Mouse (Mus musculus) lung, adult 2 months (tissue): ENCODE data around the gene Ttll1. TPM values are rescaled to one million over a fixed set of nuclear protein-coding genes. Genes with fewer than 3 reads are reported as not detected.

ENCODE experiments used
- DNase-seq: peaks from one replicate; pipeline ENCODE4 v3.0.0; 2022
- H3K4me1 ChIP-seq: fragments of 200-500 bp; 2 replicates; pipeline ENCODE4 v1.6.1; 2011; ENCODE audit warnings: low read length; ENCODE audit not compliant: control insufficient read depth, insufficient read depth
- H3K4me3 ChIP-seq: fragments of 200-500 bp; replicated peaks from 2 replicates; pipeline ENCODE3; 2011; ENCODE audit warnings: low read depth, mild to moderate bottlenecking, control low read depth, low read length; ENCODE audit errors: extremely low read depth
- CTCF ChIP-seq: fragments of 200-500 bp; IDR thresholded peaks from 2 replicates; pipeline ENCODE4 v1.5.1; 2011; ENCODE audit warnings: mild to moderate bottlenecking, low read length, control low read depth; ENCODE audit not compliant: insufficient read depth
- POLR2A ChIP-seq: fragments of 200-500 bp; IDR thresholded peaks from 2 replicates; pipeline ENCODE4 v1.6.1; 2011; ENCODE audit warnings: low read depth, mild to moderate bottlenecking, control low read depth, low read length, borderline replicate concordance; ENCODE audit errors: extremely low read depth
- WGBS: fragments of 180-500 bp; shearing (Covaris S2); methylation state at CpG from one replicate; pipeline ENCODE4 v1.1.7; 2018; 5-methylcytosine and 5-hydroxymethylcytosine counted together
- polyA plus RNA-seq: library from polyadenylated mRNA; depleted of rRNA; stranded (reverse); fragments of >200 nt; gene quantifications from 2 replicates; pipeline ENCODE4 v1.2.3, GENCODE M21; 2012; rRNA removed

Ttll1 gene
- 9.0 and 12.6 TPM in 2 replicates for polyA plus RNA-seq

DNA sequence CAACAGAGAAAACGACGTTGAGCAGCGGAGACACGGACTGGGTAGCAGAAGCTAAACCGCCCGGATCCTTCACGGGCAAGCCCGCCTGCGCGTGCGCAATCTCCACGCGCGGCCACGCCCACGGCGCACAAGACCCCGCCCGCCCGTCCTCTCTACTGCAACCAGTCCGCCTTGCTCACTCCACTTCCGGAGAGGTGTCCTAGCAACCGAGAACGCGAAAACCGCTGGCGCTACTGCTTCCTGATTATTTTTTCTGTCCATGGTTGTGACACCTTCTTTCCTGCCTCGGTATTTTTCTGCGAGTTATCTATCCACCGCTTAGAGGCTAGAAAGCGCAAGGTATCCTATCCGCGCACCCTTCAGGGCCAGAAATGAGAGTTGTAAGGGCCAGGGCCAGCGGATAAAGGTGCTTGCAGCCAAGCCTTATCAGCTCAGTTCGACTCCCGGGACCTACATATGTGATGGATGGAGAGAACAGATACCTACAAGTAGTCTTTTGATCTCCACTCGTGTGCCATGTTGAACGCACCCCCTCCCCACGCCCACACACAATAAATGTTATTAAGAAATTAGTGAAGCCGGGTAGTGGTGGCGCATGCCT, at the start of gene Ttll1:
Gene Ttll1, minus strand, starts transcription at position 89 of the 601 bp plus-strand sequence.
- WGBS, result 8% methylated on average over 41 of the region's 41 CpGs
- TF ChIP-seq POLR2A (peak; percentile 77; the same call in 1 of the 2 replicates), CTCF (no peak)
- DNase-seq, result peak; percentile 93
- Histone ChIP-seq H3K4me3 (peak within 1 kb of the TSS; percentile 62), H3K4me1 (no peaks in the 10 kb centered on the region)

DNA sequence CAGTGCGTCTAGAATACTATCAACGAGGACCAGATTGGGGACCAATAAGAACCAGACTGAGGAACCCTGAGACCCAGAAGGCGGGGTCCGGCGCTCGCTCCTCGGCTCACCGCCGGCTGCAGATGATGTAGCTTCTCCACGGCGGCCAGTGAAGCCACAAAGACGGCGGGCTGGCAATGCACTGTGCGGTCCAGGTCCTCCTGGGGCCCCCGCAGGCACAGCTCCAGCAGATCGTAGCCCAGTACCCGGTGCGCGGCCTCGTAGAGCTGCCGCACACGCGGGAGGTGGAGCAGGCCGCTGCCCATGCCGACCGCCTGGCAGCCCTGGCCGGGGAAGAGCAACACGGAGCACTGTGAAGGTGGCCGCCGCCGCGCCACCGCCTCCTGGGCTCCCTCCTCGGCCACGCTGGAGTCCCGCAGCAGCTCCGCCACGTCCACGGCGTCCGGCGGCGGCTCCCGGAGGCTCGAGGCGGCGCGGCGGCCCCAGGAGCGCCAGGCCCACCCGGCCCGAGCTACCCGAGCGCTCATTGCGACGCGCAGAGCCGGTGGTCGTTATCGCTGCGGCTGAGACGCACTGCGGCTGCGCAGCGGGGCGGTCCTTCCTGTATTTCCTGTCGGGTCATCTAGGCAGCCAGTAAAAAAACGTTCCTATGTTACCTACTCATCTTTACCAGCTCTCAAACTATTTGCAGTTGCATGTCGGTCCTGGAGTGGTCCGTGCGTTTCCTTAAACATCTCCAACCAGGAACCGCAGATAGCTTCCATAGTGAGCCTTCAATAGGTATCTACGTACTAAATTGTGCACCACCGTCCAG, 44.7 kb upstream of the Ttll1 start:
- WGBS, result under 1% methylated on average over 74 of the region's 74 CpGs
- DNase-seq, result peak; percentile 84
- TF ChIP-seq CTCF, result no peak
- TF ChIP-seq POLR2A, result peak; percentile 92
- peak overlapping the region; percentile 84 for H3K4me3 ChIP-seq
- H3K4me1 ChIP-seq, result peaks cover 6% of the 10 kb centered on the region

DNA sequence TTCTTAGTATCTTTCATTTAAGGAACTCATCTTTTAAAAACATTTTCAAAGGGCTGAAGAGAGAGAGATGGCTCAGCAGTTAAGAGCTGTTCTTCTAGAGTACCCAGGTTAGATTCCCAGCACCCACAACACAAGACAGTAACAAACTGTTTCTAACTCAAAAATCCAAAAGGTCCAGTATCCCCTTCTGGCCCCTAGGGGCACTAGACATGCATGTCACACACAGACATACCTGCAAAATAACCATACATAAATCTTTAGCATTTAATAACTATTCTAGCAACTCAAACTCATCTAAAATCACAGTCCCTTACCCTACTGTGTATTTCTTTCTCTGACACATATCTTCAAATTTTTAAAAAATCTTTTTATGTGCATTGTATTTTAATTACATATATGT, 43.1 kb upstream of the Ttll1 start:
- DNase-seq, result no peak
- TF ChIP-seq CTCF, result no peak
- no peak for TF ChIP-seq POLR2A
- H3K4me3 ChIP-seq, result no peak overlapping the region
- H3K4me1 ChIP-seq, result peaks cover 6% of the 10 kb centered on the region

DNA sequence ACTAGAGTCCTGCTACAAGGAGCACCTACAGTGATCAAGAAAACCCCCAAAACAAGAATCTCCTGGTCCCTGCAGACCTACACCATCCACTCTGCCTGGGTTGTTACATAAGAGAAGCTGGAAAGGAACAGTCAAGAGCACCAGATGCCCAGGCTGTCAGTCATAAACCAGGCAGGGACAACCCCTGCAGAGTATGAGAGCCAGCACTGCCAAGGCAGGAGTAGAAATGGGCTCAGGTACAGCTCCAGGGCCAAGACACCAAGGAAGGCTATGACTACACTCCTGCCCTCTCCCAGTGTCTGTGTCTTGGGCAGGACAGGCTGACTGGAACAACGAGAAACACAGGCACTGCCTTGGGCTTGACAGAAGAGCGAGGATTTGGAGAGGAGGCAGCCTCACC, 39.4 kb upstream of the Ttll1 start:
- peaks cover 3% of the 10 kb centered on the region for H3K4me1 ChIP-seq
- H3K4me3 ChIP-seq, result no peak overlapping the region
- TF ChIP-seq CTCF (no peak), POLR2A (no peak)
- DNase-seq, result no peak
- WGBS, result 68% methylated on average over 2 of the region's 2 CpGs

DNA sequence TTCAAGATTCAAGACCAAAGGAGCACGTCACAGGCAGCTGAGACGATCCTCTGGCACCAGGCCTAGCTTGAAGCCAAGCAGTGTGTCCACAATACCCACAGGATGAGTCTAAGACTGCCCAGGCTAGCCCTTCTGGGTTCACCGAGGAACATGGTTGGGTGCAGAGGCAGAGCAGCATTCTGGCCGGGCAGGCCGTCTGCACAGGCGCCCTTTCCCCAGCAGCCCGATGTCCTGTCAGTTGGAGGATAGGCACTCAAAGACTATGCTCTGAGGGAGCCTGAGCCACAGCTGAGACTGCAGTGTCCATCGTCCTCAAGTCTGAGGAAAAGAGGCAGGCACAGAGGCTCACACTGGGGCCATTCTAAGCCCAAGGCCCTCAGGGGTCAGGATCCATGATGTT, 36.5 kb upstream of the Ttll1 start:
- no peak for TF ChIP-seq POLR2A
- TF ChIP-seq CTCF, result no peak
- Histone ChIP-seq H3K4me1 (no peaks in the 10 kb centered on the region; the same call in 1 of the 2 replicates), H3K4me3 (no peak overlapping the region)
- DNase-seq, result no peak
- 86% methylated on average over 8 of the region's 8 CpGs for WGBS

DNA sequence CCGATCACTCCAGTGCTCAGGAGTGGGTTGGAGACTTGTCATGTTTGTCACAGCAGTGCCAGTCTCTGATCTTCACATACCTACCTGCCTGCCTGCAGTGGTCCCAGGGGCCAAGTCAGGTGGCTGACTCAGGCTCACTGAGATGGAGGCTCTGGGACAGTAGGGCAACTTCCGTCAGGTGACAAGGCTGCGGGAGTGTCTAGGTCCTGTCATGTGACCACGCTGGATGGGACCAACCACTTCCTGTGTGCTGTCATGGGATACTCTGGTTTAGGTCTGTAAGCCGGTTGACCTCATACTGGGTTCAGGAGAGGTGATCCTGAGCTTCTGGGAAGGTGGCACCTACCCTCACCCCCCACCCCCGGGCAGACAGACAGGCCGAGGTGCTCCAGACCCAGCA, 35.3 kb upstream of the Ttll1 start:
- Histone ChIP-seq H3K4me1 (no peaks in the 10 kb centered on the region; the same call in 1 of the 2 replicates), H3K4me3 (no peak overlapping the region)
- TF ChIP-seq POLR2A, result no peak
- TF ChIP-seq CTCF, result no peak
- DNase-seq, result no peak
- WGBS, result 85% methylated on average over 7 of the region's 7 CpGs

DNA sequence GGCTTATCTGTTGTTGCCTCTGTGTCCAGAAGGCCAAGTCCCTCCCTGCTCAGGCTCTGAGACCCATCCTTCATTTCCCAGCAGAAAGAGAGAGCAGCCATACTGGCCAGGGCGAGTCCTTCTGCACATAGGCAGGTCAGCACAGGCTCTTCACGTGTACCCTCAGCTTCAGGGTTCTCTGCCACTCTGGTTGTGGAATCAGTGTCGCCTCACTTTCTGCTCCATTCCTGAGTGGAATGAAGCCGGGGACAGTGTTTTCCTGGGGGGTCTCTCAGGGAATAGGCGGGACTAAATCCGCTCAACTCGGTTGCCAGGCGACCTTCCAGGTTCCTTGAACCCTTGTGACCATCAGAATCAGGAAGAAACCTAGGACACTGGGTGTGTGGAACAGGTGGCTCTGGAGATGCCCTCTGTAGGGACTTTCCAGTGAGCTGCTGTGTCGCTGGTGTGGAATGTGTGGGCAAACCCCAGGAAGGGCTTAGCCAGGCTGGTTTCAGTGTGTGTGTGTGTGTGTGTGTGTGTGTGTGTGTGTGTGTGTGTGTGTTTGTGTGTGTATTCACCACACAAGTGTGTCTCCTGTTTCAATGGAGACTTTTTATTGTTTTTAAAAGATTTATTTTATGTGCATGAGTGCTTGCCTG, 31.1 kb upstream of the Ttll1 start:
- H3K4me1 ChIP-seq, result peaks cover 9% of the 10 kb centered on the region
- DNase-seq, result no peak
- no peak for TF ChIP-seq POLR2A
- no peak for TF ChIP-seq CTCF
- H3K4me3 ChIP-seq, result no peak overlapping the region
- WGBS, result 72% methylated on average over 9 of the region's 9 CpGs

DNA sequence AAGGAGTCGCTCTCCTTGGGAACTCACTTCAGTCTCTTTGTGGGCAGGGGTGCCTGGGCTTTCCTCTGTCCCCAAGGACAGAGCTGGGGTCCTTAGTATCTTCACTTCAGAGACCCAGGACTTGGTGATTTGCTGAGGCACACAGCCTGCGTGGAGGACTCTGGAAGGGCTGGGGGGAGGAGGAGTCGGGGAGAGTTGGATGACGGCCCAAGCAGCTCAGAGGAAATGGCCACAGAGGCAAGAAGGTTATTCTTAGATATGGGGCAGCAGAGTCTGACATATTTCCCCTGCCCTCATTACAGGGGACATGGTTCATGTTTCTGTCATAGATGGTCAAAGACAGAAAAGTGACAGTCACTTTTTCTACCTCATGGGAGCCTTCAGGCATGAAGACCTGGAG, 29.2 kb upstream of the Ttll1 start:
- TF ChIP-seq CTCF (no peak), POLR2A (no peak)
- DNase-seq, result peak; percentile 51
- H3K4me1 ChIP-seq, result peaks cover 20% of the 10 kb centered on the region
- H3K4me3 ChIP-seq, result no peak overlapping the region
- 16% methylated on average over 4 of the region's 4 CpGs for WGBS

DNA sequence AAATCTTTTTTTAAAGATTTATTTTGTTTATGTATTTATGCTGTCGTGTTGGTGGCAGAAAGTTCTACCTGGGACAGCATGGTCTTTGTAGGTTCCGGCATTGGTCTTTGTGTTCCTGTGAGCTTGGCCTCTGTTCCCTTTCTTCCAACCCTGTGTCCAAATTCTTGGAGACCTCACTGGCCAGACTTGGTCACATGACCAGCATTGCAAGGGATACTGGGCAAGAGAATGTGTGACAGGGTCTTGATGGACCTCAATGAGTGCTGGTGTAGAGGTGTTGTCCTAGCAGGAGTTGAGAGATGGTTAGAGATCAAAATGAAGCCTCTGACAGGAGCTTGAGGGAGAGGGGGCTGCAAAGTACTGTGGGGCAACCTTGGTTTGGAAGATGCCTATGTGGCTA, 28.2 kb upstream of the Ttll1 start:
- Histone ChIP-seq H3K4me1 (peaks cover 24% of the 10 kb centered on the region), H3K4me3 (no peak overlapping the region)
- TF ChIP-seq POLR2A (no peak), CTCF (no peak)
- DNase-seq, result no peak
- 93% methylated on average over 2 of the region's 2 CpGs for WGBS
